Comparison of ENCODE assay signal across 8 mouse cellular contexts in the genomic region with DNA sequence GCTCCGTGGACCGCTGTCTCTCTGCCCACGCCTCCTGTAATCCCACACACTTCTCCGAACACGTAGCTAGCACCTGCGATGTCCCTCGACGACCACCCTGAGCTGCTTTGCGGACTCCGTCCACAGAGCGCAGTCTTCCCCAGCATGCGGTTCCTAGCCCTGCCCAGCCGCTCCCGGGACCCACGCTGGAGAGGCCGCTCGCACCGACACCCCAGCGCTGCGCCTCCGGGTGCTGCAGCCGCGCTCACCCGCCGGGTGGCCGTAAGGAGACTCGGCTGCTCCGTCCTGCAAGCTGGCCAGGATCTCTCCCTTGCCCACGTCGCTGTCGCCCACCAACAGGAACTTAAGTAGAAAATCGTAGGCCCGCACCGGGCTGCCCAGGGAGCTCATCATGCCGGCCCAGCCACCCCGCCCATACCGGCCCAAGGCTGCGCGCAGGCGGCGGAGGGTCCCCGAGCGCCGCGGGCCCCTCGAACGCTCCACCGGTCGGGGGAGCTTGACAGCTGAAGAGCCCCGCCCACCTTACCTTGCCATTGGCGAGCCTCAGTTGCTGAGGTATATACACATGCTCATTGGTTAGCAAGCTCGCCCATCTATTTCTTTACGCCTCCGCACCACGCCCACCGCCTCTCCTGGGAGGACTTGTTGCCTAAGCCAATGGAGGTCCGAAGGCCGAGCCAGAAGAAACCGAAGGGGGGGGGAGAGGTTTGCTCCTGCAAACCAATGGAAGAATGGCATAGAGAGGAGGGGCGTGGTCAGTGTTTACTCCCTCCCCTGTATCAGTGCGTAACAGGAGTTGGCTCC. TPM values are rescaled to one million over a fixed set of nuclear protein-coding genes. Genes with fewer than 3 reads are reported as not detected.
DNase-seq lines count a peak whose midpoint lies in the region; ATAC-seq and TF ChIP-seq lines count a peak whose summit lies in the region.

A gene (minus strand): TSS at position 502 of the 804 bp plus-strand sequence.

- under 1% methylated on average over 61 of the region's 61 CpGs for WGBS in lung, embryonic 14.5 days

- H3K4me3 ChIP-seq in lung, embryonic 14.5 days (ENCODE audit: low read depth, low read length), result peak within 1 kb of the TSS; percentile 64

- H3K27me3 ChIP-seq in lung, embryonic 14.5 days (ENCODE audit: insufficient read depth, low read length), result peaks cover 5% of the 10 kb centered on the region; the same call in 1 of the 2 replicates

- H3K4me2 ChIP-seq in lung, embryonic 14.5 days, result peak within 1 kb of the TSS; percentile 94

- H3K9me3 ChIP-seq in lung, embryonic 14.5 days (ENCODE audit: low read depth, low read length), result no peaks in the 10 kb centered on the region

- peak; percentile 100 for DNase-seq in MN1 (ENCODE audit: low spot score)
- DNase-seq in cerebellum, adult 9-10 months, result peak; percentile 92
- peak; percentile 93 for DNase-seq in forelimb bud, embryonic 11.5 days (ENCODE audit: low read depth, low spot score)
- DNase-seq in heart, postnatal 4 days, result peak; percentile 94
- DNase-seq in layer of hippocampus, adult 8-10 months (ENCODE audit: low spot score in 2 of 2), result peak; percentile 94 to 97
- DNase-seq in lung, embryonic 14.5 days, result peak; percentile 98
- DNase-seq in ovary, postnatal 14 days (ENCODE audit: low spot score), result peak; percentile 78
- peak; percentile 52 to 57 for DNase-seq in thymus, postnatal 10 days (ENCODE audit: low spot score in 2 of 2)

- TF ChIP-seq CTCF in lung, embryonic 14.5 days (IDR thresholded peaks at IDR 0.05; ENCODE audit: low read depth), result no peak

- peak; percentile 100 for ATAC-seq in lung, embryonic 14.5 days (ENCODE audit: insufficient read depth)

- H3K9ac ChIP-seq in lung, embryonic 14.5 days, result peak within 1 kb of the TSS; percentile 64

- H3K36me3 ChIP-seq in lung, embryonic 14.5 days (ENCODE audit: insufficient read depth), result no peaks in the 10 kb centered on the region

- no peaks in the 10 kb centered on the region for H3K4me1 ChIP-seq in lung, embryonic 14.5 days (ENCODE audit: insufficient read depth)

- H3K27ac ChIP-seq in lung, embryonic 14.5 days (ENCODE audit: low read depth), result no peak within 1 kb of the TSS

RNA-seq across cellular contexts. Expression of the gene that starts here (rescaled TPM):
- total RNA-seq in heart, postnatal 4 days (2021), result 1 to 10 TPM; 2.9 to 3.3 TPM
- total RNA-seq in layer of hippocampus, adult 8-10 months (2022), result 10 to 100 TPM; 49.0 to 57.9 (median 53.8) TPM
- 3.0 and 4.7 TPM in 2 replicates for polyA plus RNA-seq in lung, embryonic 14.5 days (2014; fragmentation: Nextera tagmentation; extraction: Ambion mirVana)

Comparison
In these comparisons a context has a peak if more than half of its experiments do, and no peak if none do; other contexts are left out.
1. RNA of the gene that starts here (total RNA-seq): 49.0 to 57.9 TPM in layer of hippocampus, adult 8-10 months; 2.9 to 3.3 TPM in heart, postnatal 4 days; every median in the first group is over 10 times any median in the second.
2. Peak in every context shown above with its lines, with median percentiles within 50 percentile points of each other: DNase-seq.